Mouse (Mus musculus) lung, embryonic 15.5 days (tissue): ENCODE data around the gene Swap70. TPM values are rescaled to one million over a fixed set of nuclear protein-coding genes. Genes with fewer than 3 reads are reported as not detected.

Experiments
- ATAC-seq: fragments of 200-750 bp; cut with Nextera tagmentation; 2 replicates; pipeline ENCODE4 v1.8.0; 2017; ENCODE audit warnings: moderate number of reproducible peaks, borderline replicate concordance; ENCODE audit not compliant: low FRiP score, low TSS enrichment; ENCODE audit errors: extremely low read depth
- H3K27ac ChIP-seq: fragments of 300-500 bp; sonication (generic); 2 replicates; pipeline ENCODE4 v1.5.1; 2015; ENCODE audit warnings: moderate library complexity, mild to moderate bottlenecking, inconsistent platforms
- H3K27me3 ChIP-seq: fragments of 300-500 bp; sonication (generic); 2 replicates; pipeline ENCODE4 v1.6.1; 2015; ENCODE audit warnings: inconsistent platforms
- H3K36me3 ChIP-seq: fragments of 300-500 bp; sonication (generic); 2 replicates; pipeline ENCODE4 v1.6.1; 2015; ENCODE audit warnings: inconsistent platforms
- H3K4me1 ChIP-seq: fragments of 300-500 bp; sonication (generic); 2 replicates; pipeline ENCODE4 v1.6.1; 2015; ENCODE audit warnings: inconsistent platforms
- H3K4me2 ChIP-seq: fragments of 300-500 bp; sonication (generic); 2 replicates; pipeline ENCODE4 v1.6.1; 2015; ENCODE audit warnings: inconsistent platforms, mild to moderate bottlenecking, moderate library complexity
- H3K4me3 ChIP-seq: fragments of 300-500 bp; sonication (generic); 2 replicates; pipeline ENCODE4 v1.5.1; 2015; ENCODE audit warnings: mild to moderate bottlenecking, inconsistent platforms
- H3K9ac ChIP-seq: fragments of 300-500 bp; sonication (generic); 2 replicates; pipeline ENCODE4 v1.6.1; 2015; ENCODE audit warnings: inconsistent platforms
- H3K9me3 ChIP-seq: fragments of 300-500 bp; sonication (generic); 2 replicates; pipeline ENCODE4 v1.6.1; 2016; ENCODE audit warnings: inconsistent platforms
- WGBS: fragments of 180-500 bp; shearing (Covaris S2); methylation state at CpG from one replicate; pipeline ENCODE4 v1.1.7; 2015; 5-methylcytosine and 5-hydroxymethylcytosine counted together
- polyA plus RNA-seq: library from polyadenylated mRNA; unstranded; fragments of >200 nt; fragmentation: Nextera tagmentation; extraction: Ambion mirVana; gene quantifications from 2 replicates; pipeline ENCODE4 v1.2.1, GENCODE M21; 2015

Gene Swap70
- polyA plus RNA-seq: 35.4 and 36.1 TPM in 2 replicates

GRCm38 (mm10) chr7:110221586-110222481 is at the start of gene Swap70:
Gene Swap70, plus strand, starts transcription at chr7:110221711.
- ATAC-seq: peak; percentile 99

DNA sequence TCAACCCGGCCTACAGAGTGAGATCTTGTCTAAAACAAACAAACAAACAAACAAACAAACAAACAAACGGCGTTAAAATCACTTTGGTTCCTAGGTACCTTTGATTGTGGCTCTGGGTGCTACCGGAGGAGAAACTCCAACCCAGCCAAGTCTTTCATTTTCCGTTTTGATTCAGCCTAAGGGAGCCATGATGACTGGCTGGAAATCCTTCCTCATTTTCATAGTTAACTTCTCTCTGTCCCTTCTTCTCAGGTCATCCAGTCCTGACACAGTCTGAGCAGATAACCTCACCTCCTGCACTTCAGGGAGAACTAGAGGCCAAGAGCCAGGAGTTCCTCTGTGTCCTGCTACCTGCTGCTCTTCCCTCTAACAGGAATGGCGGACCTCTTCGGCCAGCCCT is 42.3 kb upstream of the Swap70 start:
- no peak for ATAC-seq
- 81% methylated on average over 7 of the region's 7 CpGs for WGBS

More at GRCm38 (mm10) chr7:110221586-110222481, at the start of gene Swap70:
- peaks cover 10% of the 10 kb centered on the region for H3K36me3 ChIP-seq
- H3K4me2 ChIP-seq: peak within 1 kb of the TSS; percentile 76
- under 1% methylated on average over 57 of the region's 73 CpGs for WGBS
- H3K27me3 ChIP-seq: no peaks in the 10 kb centered on the region
- peak within 1 kb of the TSS; percentile 94 for H3K27ac ChIP-seq
- no peaks in the 10 kb centered on the region for H3K9me3 ChIP-seq
- peaks cover 16% of the 10 kb centered on the region; the same call in 1 of the 2 replicates for H3K4me1 ChIP-seq
- H3K4me3 ChIP-seq: peak within 1 kb of the TSS; percentile 89
- peak within 1 kb of the TSS; percentile 84 for H3K9ac ChIP-seq

DNA sequence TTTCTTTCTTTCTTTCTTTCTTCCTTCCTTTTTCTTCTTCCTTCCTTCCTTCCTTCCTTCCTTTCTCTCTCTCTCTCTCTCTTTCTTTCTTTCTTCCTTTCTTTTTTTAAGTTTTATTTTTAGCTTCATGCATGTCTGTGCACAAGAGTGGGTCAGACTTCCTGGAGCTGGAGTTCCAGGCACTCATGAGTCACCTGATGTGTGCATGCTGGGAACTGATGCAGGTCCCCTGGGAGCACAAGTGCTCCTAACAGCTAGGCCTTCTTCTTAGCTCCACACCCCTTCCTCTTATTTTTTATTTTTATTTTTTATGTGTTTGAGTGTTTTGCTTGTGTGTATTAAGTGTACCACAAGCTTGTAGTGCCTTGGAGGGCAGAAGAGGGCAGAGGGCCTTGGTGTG is 40.9 kb upstream of the Swap70 start:
- H3K4me2 ChIP-seq: no peak overlapping the region
- no peak for ATAC-seq
- H3K4me3 ChIP-seq: no peak overlapping the region
- no peaks in the 10 kb centered on the region for H3K36me3 ChIP-seq
- H3K9ac ChIP-seq: no peak overlapping the region
- no peaks in the 10 kb centered on the region for H3K4me1 ChIP-seq
- no peaks in the 10 kb centered on the region for H3K27me3 ChIP-seq
- H3K27ac ChIP-seq: no peak overlapping the region
- H3K9me3 ChIP-seq: no peaks in the 10 kb centered on the region

More for the DNA sequence above, 42.3 kb upstream of the Swap70 start:
- Histone ChIP-seq H3K4me2 (no peak overlapping the region), H3K9ac (no peak overlapping the region), H3K4me3 (no peak overlapping the region), H3K4me1 (no peaks in the 10 kb centered on the region), H3K36me3 (no peaks in the 10 kb centered on the region), H3K27ac (no peak overlapping the region), H3K9me3 (no peaks in the 10 kb centered on the region), H3K27me3 (no peaks in the 10 kb centered on the region)

DNA sequence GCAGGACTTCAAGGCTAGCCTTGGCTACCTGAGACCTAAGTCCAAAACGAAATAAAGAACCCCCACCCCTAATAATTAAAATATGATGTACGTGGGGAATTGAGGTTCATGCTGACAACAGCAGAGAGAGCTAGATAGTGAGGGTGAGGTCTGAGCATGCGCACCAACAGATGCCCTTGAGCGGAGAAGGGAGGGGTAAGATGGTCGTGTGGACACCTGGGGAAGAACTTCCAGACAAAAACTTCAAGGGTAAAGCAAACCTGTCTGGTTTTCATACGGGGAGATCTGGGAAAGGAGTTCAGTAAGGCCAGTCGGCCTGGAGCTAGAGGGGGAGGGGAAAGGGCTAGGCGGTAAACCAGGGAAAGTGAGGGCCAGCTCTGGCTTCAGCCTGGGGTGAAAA is 40.1 kb upstream of the Swap70 start:
- Histone ChIP-seq H3K9ac (no peak overlapping the region), H3K4me2 (no peak overlapping the region), H3K4me1 (no peaks in the 10 kb centered on the region), H3K27ac (no peak overlapping the region), H3K9me3 (no peaks in the 10 kb centered on the region), H3K4me3 (no peak overlapping the region), H3K27me3 (no peaks in the 10 kb centered on the region), H3K36me3 (no peaks in the 10 kb centered on the region)
- 55% methylated on average over 8 of the region's 8 CpGs for WGBS
- ATAC-seq: no peak

DNA sequence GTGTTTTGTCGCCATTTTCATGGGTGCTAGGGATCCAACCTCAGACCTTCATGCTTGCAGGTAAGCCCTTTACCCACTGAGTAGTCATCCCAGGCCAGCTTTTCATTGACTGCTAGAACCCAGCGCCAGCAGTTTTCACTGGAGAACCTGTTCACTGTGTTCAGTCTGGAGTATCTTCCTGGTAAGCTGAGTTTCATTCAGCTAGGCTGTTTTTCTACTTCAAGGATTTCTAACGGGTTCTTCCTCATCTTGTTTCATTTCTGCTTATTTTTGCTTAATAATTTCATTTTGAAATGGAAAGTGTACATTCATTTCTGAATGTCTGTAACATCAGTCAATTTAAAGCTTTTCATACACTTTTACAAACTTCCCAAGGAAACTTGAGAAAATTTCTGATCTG is 36.9 kb upstream of the Swap70 start:
- ATAC-seq: no peak
- H3K27me3 ChIP-seq: no peaks in the 10 kb centered on the region
- no peaks in the 10 kb centered on the region for H3K36me3 ChIP-seq
- no peak overlapping the region for H3K9ac ChIP-seq
- H3K27ac ChIP-seq: no peak overlapping the region
- 75% methylated on average over 3 of the region's 3 CpGs for WGBS
- H3K9me3 ChIP-seq: no peaks in the 10 kb centered on the region
- H3K4me1 ChIP-seq: no peaks in the 10 kb centered on the region
- H3K4me2 ChIP-seq: no peak overlapping the region
- no peak overlapping the region for H3K4me3 ChIP-seq

- H3K4me1 ChIP-seq: no peaks in the 10 kb centered on the region
- no peaks in the 10 kb centered on the region for H3K27me3 ChIP-seq
- peak overlapping the region; percentile 19; the same call in 1 of the 2 replicates for H3K27ac ChIP-seq
- H3K4me3 ChIP-seq: no peak overlapping the region
- no peak overlapping the region for H3K4me2 ChIP-seq
- ATAC-seq: no peak
- no peaks in the 10 kb centered on the region for H3K36me3 ChIP-seq
- 53% methylated on average over 7 of the region's 7 CpGs for WGBS
- H3K9me3 ChIP-seq: no peaks in the 10 kb centered on the region
- no peak overlapping the region for H3K9ac ChIP-seq
Observed at GRCm38 (mm10) chr7:110189951-110190350, 31.6 kb upstream of the Swap70 start.

DNA sequence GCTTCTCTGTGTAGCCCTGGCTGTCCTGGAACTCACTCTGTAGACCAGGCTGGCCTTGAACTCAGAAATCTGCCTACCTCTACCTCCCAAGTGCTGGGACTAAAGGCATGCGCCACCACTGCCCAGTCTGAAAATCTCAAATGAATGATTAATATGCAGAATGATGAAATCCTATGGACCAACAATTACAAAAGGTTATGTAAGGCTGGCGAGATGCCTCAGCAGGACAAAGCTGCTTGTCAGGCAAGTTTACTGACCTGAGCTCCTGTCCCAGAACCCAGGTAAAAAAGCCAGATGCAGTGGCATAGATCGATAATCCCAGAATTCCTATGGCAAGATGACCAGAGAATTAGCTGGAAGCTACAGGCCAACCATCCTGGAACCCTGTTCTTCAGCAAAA is 28.3 kb upstream of the Swap70 start:
- H3K4me3 ChIP-seq: no peak overlapping the region
- H3K27me3 ChIP-seq: no peaks in the 10 kb centered on the region
- no peak overlapping the region for H3K4me2 ChIP-seq
- no peaks in the 10 kb centered on the region for H3K4me1 ChIP-seq
- H3K36me3 ChIP-seq: no peaks in the 10 kb centered on the region
- WGBS: 85% methylated on average over 3 of the region's 3 CpGs
- no peak overlapping the region for H3K27ac ChIP-seq
- no peaks in the 10 kb centered on the region for H3K9me3 ChIP-seq
- no peak for ATAC-seq
- H3K9ac ChIP-seq: no peak overlapping the region

GRCm38 (mm10) chr7:110197176-110197575 is 24.3 kb upstream of the Swap70 start:
- WGBS: 76% methylated on average over 7 of the region's 7 CpGs
- Histone ChIP-seq H3K36me3 (no peaks in the 10 kb centered on the region), H3K4me3 (no peak overlapping the region), H3K27ac (no peak overlapping the region), H3K4me2 (no peak overlapping the region), H3K9ac (no peak overlapping the region), H3K4me1 (no peaks in the 10 kb centered on the region), H3K9me3 (no peaks in the 10 kb centered on the region), H3K27me3 (no peaks in the 10 kb centered on the region)
- ATAC-seq: no peak

DNA sequence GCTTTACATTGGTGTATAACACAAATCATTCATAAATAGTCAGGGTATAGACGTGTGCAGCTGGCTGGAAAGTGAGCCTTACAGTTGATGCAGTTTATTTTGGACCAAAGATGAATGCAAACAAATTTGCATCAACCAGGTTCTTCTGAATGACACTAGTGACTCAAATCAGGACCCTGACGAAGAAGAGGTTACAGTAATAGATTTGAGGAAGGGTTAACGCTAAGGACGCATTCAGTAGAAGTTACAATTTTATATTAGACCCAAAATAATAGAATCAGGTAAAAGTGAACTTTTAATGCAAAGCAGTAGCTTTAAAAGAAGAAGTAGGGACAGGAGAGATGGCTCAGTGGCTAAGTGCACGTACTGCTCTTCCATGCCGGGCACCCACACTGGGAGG is 19.6 kb upstream of the Swap70 start:
- no peak overlapping the region for H3K4me3 ChIP-seq
- H3K27ac ChIP-seq: no peak overlapping the region
- WGBS: 91% methylated on average over 6 of the region's 6 CpGs
- no peak overlapping the region for H3K4me2 ChIP-seq
- no peak for ATAC-seq
- no peaks in the 10 kb centered on the region for H3K36me3 ChIP-seq
- H3K9me3 ChIP-seq: no peaks in the 10 kb centered on the region
- no peak overlapping the region for H3K9ac ChIP-seq
- H3K27me3 ChIP-seq: no peaks in the 10 kb centered on the region
- no peaks in the 10 kb centered on the region for H3K4me1 ChIP-seq

- Histone ChIP-seq H3K4me2 (no peak overlapping the region), H3K27me3 (no peaks in the 10 kb centered on the region), H3K27ac (no peak overlapping the region), H3K9me3 (no peaks in the 10 kb centered on the region), H3K4me3 (no peak overlapping the region), H3K36me3 (no peaks in the 10 kb centered on the region), H3K4me1 (no peaks in the 10 kb centered on the region), H3K9ac (no peak overlapping the region)
- ATAC-seq: no peak
- 78% methylated on average over 4 of the region's 4 CpGs for WGBS
Observed at GRCm38 (mm10) chr7:110204208-110204607, 17.3 kb upstream of the Swap70 start.

- no peak overlapping the region for H3K9ac ChIP-seq
- no peaks in the 10 kb centered on the region for H3K36me3 ChIP-seq
- ATAC-seq: no peak
- no peaks in the 10 kb centered on the region for H3K27me3 ChIP-seq
- H3K4me1 ChIP-seq: no peaks in the 10 kb centered on the region
- H3K27ac ChIP-seq: no peak overlapping the region
- no peaks in the 10 kb centered on the region for H3K9me3 ChIP-seq
- H3K4me2 ChIP-seq: no peak overlapping the region
- WGBS: 85% methylated on average over 6 of the region's 6 CpGs
- H3K4me3 ChIP-seq: no peak overlapping the region
Observed at GRCm38 (mm10) chr7:110208341-110208740, 13.2 kb upstream of the Swap70 start.

DNA sequence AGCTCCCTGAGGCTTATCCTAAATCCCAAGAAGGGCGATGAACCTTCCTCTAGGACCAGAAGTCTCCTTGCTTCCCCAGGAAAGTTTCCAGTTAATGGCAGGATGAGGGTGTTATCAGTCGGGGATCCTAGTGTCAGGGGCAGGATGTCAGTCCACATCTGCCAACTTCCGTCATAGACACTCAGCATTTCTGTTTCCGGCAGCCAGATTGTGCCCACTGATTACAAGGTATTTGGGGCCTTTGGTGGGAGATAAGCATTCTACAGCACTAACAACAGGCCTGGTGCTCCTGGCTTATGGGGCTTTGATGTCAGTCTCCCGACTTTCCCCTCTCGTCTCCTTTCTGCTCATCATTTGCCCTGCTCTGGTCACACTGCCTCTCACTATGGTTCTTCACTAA is 12.1 kb upstream of the Swap70 start:
- Histone ChIP-seq H3K4me1 (no peaks in the 10 kb centered on the region), H3K27ac (no peak overlapping the region), H3K4me2 (no peak overlapping the region), H3K27me3 (no peaks in the 10 kb centered on the region), H3K9me3 (no peaks in the 10 kb centered on the region), H3K36me3 (no peaks in the 10 kb centered on the region), H3K9ac (no peak overlapping the region), H3K4me3 (no peak overlapping the region)
- no peak for ATAC-seq
- 49% methylated on average over 6 of the region's 6 CpGs for WGBS
